Mouse (Mus musculus) mouse trophoblast stem cell (cell line): ENCODE results near the gene Nos3.

Experiments
- in situ Hi-C, 2 experiments: fragments of 300-500 bp; cut with MseI, MboI; formaldehyde crosslinking; loops; 2 replicates in 1 of 2; 3 replicates in 1 of 2; pipeline ENCODE4 v1.15.1; 2025

Nos3 gene

DNA sequence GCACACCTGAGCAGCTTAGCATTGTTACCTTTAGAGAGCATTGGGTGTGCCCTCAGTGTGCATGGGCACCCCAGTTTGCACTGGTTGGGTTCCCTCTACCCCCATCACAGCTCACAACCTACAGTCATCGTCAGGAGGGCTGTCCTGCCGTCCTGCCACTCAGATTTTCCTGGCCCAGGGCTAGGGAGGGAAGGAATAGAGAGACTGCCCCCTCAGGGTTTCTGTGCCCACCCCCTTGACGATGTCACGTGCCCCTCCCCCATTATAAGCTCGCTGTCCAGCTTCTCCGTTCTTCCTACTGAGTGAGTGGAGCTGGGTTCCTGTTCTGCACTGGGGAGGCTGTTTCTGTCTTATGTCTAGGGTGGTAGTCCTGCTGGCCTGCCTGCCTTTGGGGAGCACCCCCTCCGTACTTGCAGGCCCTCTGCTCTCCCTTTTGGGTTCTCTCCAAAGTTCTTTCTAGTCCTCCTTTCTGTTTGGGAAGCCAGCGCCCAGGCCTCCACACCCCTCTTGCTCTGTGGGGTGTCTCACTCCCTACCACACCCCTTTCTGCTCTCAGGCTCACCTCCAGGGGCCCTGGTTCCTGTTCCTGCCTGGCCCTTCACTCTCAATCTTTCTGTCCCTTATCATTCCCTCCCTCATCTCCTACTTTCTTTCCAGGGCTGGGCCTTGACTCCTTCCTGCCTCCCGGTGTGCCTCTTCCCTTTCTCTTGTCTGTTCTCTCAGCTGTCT, 62.1 kb downstream of the Nos3 start:
- in situ Hi-C loops = no loop called here

DNA sequence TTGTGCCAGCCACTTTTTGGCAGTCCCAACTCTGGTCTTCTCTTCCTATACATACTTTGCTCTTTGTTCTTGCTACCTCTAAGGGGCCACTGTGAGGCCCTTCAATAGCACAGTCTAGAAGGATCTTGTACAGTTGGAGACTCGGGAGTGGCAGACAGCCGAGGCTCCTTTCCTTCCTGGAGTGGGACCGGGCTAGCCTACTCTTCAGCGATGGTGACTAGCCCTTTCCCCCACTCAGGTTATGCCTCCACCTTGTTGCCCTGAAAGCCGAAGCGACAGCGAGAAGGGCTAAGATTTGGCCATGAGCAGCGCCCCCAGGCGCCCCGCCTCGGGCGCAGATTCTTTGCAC, 62.6 kb downstream of the Nos3 start:
- in situ Hi-C loops = no loop called here

DNA sequence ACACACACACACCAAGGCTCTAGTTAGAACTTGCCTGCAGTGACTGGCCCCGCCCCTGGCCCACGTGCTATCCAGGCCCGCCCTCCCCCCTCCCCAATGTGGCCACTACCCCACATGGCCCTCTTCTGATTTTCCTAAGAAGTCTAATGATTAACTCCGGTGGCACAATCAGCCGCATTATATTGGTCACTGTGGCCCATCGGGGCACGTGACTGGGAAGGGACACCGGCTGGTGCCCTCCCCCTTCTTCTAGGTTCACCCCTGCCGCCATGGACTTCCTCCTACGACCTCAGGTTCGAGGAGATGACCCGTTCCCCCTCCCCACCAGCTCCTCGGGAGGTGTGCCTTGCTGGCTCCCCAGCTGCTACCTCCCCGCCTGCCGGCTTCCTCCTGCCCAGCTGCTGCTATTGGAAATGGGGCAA, 63.4 kb downstream of the Nos3 start:
- in situ Hi-C loops = no loop called here

- in situ Hi-C loops = no loop called here
Observed at GRCm38 (mm10) chr5:24428596-24428995, 64.0 kb downstream of the Nos3 start.

DNA sequence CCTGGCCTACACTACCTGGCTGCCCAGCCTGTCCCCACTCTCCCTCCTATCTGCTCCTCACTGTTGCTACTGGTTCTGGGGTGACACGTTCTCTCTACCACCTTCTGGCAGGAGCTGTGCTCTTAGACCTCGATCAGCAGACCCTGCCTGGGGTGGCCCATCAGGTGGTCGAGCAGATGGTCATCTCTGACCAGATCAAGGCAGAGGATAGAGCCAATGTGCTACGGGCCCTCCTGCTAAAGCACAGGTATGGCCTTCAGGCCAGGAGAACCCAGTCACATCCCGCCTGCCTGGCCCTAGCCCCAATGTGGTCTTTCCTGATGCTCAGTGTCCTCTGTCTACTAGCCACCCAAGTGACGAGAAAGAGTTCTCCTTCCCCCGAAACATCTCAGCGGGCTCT, 69.4 kb downstream of the Nos3 start:
- in situ Hi-C loops = no loop called here
